Mouse (Mus musculus) urinary bladder, postnatal 4 days (tissue): ENCODE measurements at regions not wholly inside any gene's neighbourhood (a gene's known extent, or its start where the extent isn't known, plus 50 kb on each side); places are given as distances from the start of the nearest gene placed in this dataset.

Experiments
- DNase-seq, 2 experiments: peaks; one replicate each; pipeline ENCODE4 v3.0.0; 2021 to 2022; ENCODE audit warnings: low spot score in 2 of 2

- DNase-seq, result no peak
Measured at GRCm38 (mm10) chr14:72779446-72779845, 69.6 kb upstream of the Fndc3a start.

GRCm38 (mm10) chr14:72778756-72779155 is 69.0 kb upstream of the Fndc3a start:
- DNase-seq, result no peak

GRCm38 (mm10) chr14:72777927-72778560 is 68.2 kb upstream of the Fndc3a start:
- no peak for DNase-seq

- DNase-seq, result no peak
Measured at GRCm38 (mm10) chr14:72770237-72770636, 60.4 kb upstream of the Fndc3a start.

GRCm38 (mm10) chr14:72760123-72760522 is 50.3 kb upstream of the Fndc3a start:
- no peak for DNase-seq
